In the genomic region with DNA sequence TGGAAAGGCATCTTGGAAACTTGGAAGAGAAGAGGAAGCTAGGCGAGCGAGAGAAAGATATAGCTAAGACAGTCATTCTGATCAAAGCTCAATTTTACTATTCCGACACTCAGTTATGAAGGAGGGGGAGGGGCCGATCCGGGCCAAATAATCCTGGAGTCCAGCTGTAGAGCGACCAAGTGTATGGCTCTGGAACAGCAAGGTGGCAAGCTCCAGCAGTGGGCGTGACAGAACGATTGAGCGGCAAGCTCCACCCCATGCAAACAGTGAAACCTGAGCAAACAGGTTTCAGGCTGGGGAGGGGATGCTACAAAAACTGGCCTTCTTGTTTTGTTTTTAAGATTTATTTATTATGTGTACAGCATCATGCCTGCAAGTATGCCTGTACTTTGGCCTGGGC, we compare ENCODE assay signal across 29 mouse cellular contexts. TPM values are rescaled to one million over a fixed set of nuclear protein-coding genes. Genes with fewer than 3 reads are reported as not detected.
DNase-seq lines count a peak whose midpoint lies in the region; ATAC-seq lines count a peak whose summit lies in the region.
"Had no signal": no experiment of that assay in that cellular context is flagged by ENCODE, and none has a peak within 500 bp of the region (broad histone marks: within the 10 kb centered on the region; RNA-seq: fewer than 3 reads in every experiment).

No protein-coding gene starts in this region.

- no peaks in the 10 kb centered on the region for H3K27me3 ChIP-seq in intestine, embryonic 15.5 days (replicated peaks)
- H3K27me3 ChIP-seq in intestine, embryonic 16.5 days (replicated peaks; ENCODE audit: control insufficient read depth, insufficient read depth, low read length) = no peaks in the 10 kb centered on the region
- no peaks in the 10 kb centered on the region for H3K27me3 ChIP-seq in kidney, embryonic 15.5 days
- H3K27me3 ChIP-seq: forebrain, embryonic 12.5 days; heart, embryonic 15.5 days; liver, embryonic 12.5 days; midbrain, embryonic 15.5 days; neural tube, embryonic 15.5 days had no signal

- H3K36me3 ChIP-seq in intestine, embryonic 15.5 days = no peaks in the 10 kb centered on the region
- H3K36me3 ChIP-seq in intestine, embryonic 16.5 days (ENCODE audit: control insufficient read depth, insufficient read depth, low read length) = no peaks in the 10 kb centered on the region; the same call in 1 of the 2 replicates
- no peaks in the 10 kb centered on the region for H3K36me3 ChIP-seq in kidney, embryonic 15.5 days
- H3K36me3 ChIP-seq: forebrain, embryonic 12.5 days; heart, embryonic 10.5 days; heart, embryonic 15.5 days; liver, embryonic 12.5 days; midbrain, embryonic 15.5 days; neural tube, embryonic 15.5 days had no signal

- 72% methylated on average over 9 of the region's 9 CpGs for WGBS in intestine, embryonic 15.5 days
- WGBS in intestine, embryonic 16.5 days = 74% methylated on average over 9 of the region's 9 CpGs
- WGBS in kidney, embryonic 15.5 days = 82% methylated on average over 9 of the region's 9 CpGs

- H3K4me3 ChIP-seq in intestine, embryonic 15.5 days (replicated peaks) = no peak overlapping the region
- H3K4me3 ChIP-seq in intestine, embryonic 16.5 days (ENCODE audit: low read length) = no peak overlapping the region
- no peak overlapping the region for H3K4me3 ChIP-seq in kidney, embryonic 15.5 days (replicated peaks)
- H3K4me3 ChIP-seq: erythroblast, embryonic 14.5 days; forebrain, embryonic 12.5 days; heart, embryonic 10.5 days; heart, embryonic 15.5 days; liver, embryonic 12.5 days; midbrain, embryonic 15.5 days; neural tube, embryonic 15.5 days had no signal

- H3K4me1 ChIP-seq in intestine, embryonic 15.5 days (replicated peaks) = no peaks in the 10 kb centered on the region
- no peaks in the 10 kb centered on the region for H3K4me1 ChIP-seq in intestine, embryonic 16.5 days (ENCODE audit: control insufficient read depth, insufficient read depth, low read length)
- H3K4me1 ChIP-seq in kidney, embryonic 15.5 days = peaks cover 3% of the 10 kb centered on the region; the same call in 1 of the 2 replicates
- H3K4me1 ChIP-seq: forebrain, embryonic 12.5 days; heart, embryonic 10.5 days; heart, embryonic 15.5 days; liver, embryonic 12.5 days; midbrain, embryonic 15.5 days; neural tube, embryonic 15.5 days had no signal

- no peak overlapping the region for H3K9ac ChIP-seq in intestine, embryonic 15.5 days
- no peak overlapping the region for H3K9ac ChIP-seq in intestine, embryonic 16.5 days (ENCODE audit: low read depth, low read length)
- no peak overlapping the region for H3K9ac ChIP-seq in kidney, embryonic 15.5 days
- H3K9ac ChIP-seq: forebrain, embryonic 12.5 days; forebrain, postnatal 0 days; heart, embryonic 15.5 days; liver, embryonic 12.5 days; midbrain, embryonic 15.5 days; neural tube, embryonic 15.5 days had no signal

- 0 out of 2 replicates have a peak, but pooled peaks have one; percentile 29 for ATAC-seq in intestine, embryonic 15.5 days
- ATAC-seq in intestine, embryonic 16.5 days = no peak; the same call in 1 of the 2 replicates
- ATAC-seq in kidney, embryonic 15.5 days (replicated peaks; ENCODE audit: low FRiP score) = no peak
- ATAC-seq: activated CD4-positive, CD25-positive, alpha-beta regulatory T cell, adult 4 months; forebrain, postnatal 0 days; hindbrain, embryonic 16.5 days; liver, embryonic 12.5 days; lung, postnatal 0 days; midbrain, embryonic 15.5 days had no signal

- no peak overlapping the region for H3K27ac ChIP-seq in intestine, embryonic 15.5 days
- H3K27ac ChIP-seq in intestine, embryonic 16.5 days (ENCODE audit: low read length) = no peak overlapping the region
- no peak overlapping the region for H3K27ac ChIP-seq in kidney, embryonic 15.5 days
- H3K27ac ChIP-seq: forebrain, embryonic 12.5 days; heart, embryonic 10.5 days; heart, embryonic 15.5 days; kidney, postnatal 0 days; liver, embryonic 12.5 days; macrophage; midbrain, embryonic 15.5 days; neural tube, embryonic 15.5 days had no signal

- no peaks in the 10 kb centered on the region for H3K9me3 ChIP-seq in intestine, embryonic 15.5 days
- peaks cover 3% of the 10 kb centered on the region; the same call in 1 of the 2 replicates for H3K9me3 ChIP-seq in intestine, embryonic 16.5 days (ENCODE audit: control insufficient read depth, low read length)
- no peaks in the 10 kb centered on the region for H3K9me3 ChIP-seq in kidney, embryonic 15.5 days (replicated peaks)
- H3K9me3 ChIP-seq: forebrain, embryonic 12.5 days; heart, embryonic 10.5 days; heart, embryonic 15.5 days; liver, embryonic 12.5 days; midbrain, embryonic 15.5 days; neural tube, embryonic 15.5 days had no signal

- H3K4me2 ChIP-seq in intestine, embryonic 15.5 days (replicated peaks) = no peak overlapping the region
- no peak overlapping the region for H3K4me2 ChIP-seq in intestine, embryonic 16.5 days (ENCODE audit: low read depth, low read length)
- no peak overlapping the region for H3K4me2 ChIP-seq in kidney, embryonic 15.5 days
- H3K4me2 ChIP-seq: forebrain, embryonic 12.5 days; heart, embryonic 15.5 days; liver, embryonic 12.5 days; midbrain, embryonic 15.5 days; neural tube, embryonic 15.5 days had no signal

- DNase-seq in kidney, postnatal 10 days = peak; percentile 28
- peak; percentile 82 for DNase-seq in R1 (ENCODE audit: low read depth, low spot score)
- peak; percentile 52 for DNase-seq in yolk sac, embryonic 10.5 days (ENCODE audit: low spot score)
- no peak for DNase-seq in cerebellum, adult 9-11 months
- DNase-seq: adrenal gland, adult 2 months; adrenal gland, postnatal 36 days; cerebellum, adult 18-20 months; cerebellum, postnatal 14 days; forebrain, postnatal 0 days; lung, adult 18-20 months; right cerebral cortex, postnatal 25 days; spleen, adult 18-20 months; thymus, adult 18-20 months; thymus, postnatal 25 days had no signal

RNA-seq across cellular contexts. Expression of a gene that starts 12.6 kb away (rescaled TPM):
- polyA plus RNA-seq in intestine, embryonic 15.5 days (2015; fragmentation: Nextera tagmentation; extraction: Ambion mirVana) = 26.6 and 30.6 TPM in 2 replicates
- polyA plus RNA-seq in intestine, embryonic 16.5 days (2015; fragmentation: Nextera tagmentation; extraction: Ambion mirVana) = 15.7 and 18.1 TPM in 2 replicates
- 37.3 and 39.6 TPM in 2 replicates for polyA plus RNA-seq in kidney, embryonic 15.5 days (2015; fragmentation: Nextera tagmentation; extraction: Ambion mirVana)

RNA-seq across cellular contexts. Expression of a gene that starts 49.8 kb away (rescaled TPM):
- 78.8 and 84.8 TPM in 2 replicates for polyA plus RNA-seq in intestine, embryonic 15.5 days (2015; fragmentation: Nextera tagmentation; extraction: Ambion mirVana)
- 174 and 289 TPM in 2 replicates for polyA plus RNA-seq in intestine, embryonic 16.5 days (2015; fragmentation: Nextera tagmentation; extraction: Ambion mirVana)
- polyA plus RNA-seq in kidney, embryonic 15.5 days (2015; fragmentation: Nextera tagmentation; extraction: Ambion mirVana) = 21.4 and 23.3 TPM in 2 replicates
- polyA plus RNA-seq: activated CD4-positive, CD25-positive, alpha-beta regulatory T cell, adult 4 months had no signal
